ENCODE assay signal across 8 mouse cellular contexts in genomic region chr11:119392001-119392614, GRCm38 (mm10). TPM values are rescaled to one million over a fixed set of nuclear protein-coding genes. Genes with fewer than 3 reads are reported as not detected.
DNase-seq lines count a peak whose midpoint lies in the region; ATAC-seq and TF ChIP-seq lines count a peak whose summit lies in the region.

No protein-coding gene starts in this region.

- peaks cover 9% of the 10 kb centered on the region; the same call in 1 of the 2 replicates for H3K4me1 ChIP-seq in embryonic facial prominence, embryonic 12.5 days
- peaks cover 49% of the 10 kb centered on the region for H3K4me1 ChIP-seq in heart, embryonic 15.5 days (replicated peaks)
- H3K4me1 ChIP-seq in kidney, postnatal 0 days (replicated peaks; ENCODE audit: insufficient read depth, low read length): peaks cover 12% of the 10 kb centered on the region

- peak; percentile 21 for DNase-seq in retina, postnatal 1 day
- DNase-seq in retina, embryonic 14.5 days (ENCODE audit: low spot score): no peak
- DNase-seq in kidney, postnatal 0 days (ENCODE audit: low spot score): peak; percentile 54
- peak; percentile 86 to 89 for DNase-seq in lung, postnatal 4 days
- DNase-seq in testis, postnatal 10 days (ENCODE audit: low spot score): peak; percentile 89
- DNase-seq in cerebellum, postnatal 36 days: no peak

- ATAC-seq in embryonic facial prominence, embryonic 12.5 days (ENCODE audit: insufficient number of reproducible peaks, insufficient read depth, low FRiP score, low TSS enrichment): no peak
- no peak; the same call in 1 of the 2 replicates for ATAC-seq in heart, embryonic 15.5 days (replicated peaks; ENCODE audit: insufficient number of reproducible peaks, insufficient read depth, low FRiP score, low read depth)
- ATAC-seq in kidney, postnatal 0 days (replicated peaks; ENCODE audit: low FRiP score, low read depth): peak; percentile 67

- WGBS in embryonic facial prominence, embryonic 12.5 days: 6% methylated on average over 12 of the region's 12 CpGs
- WGBS in heart, embryonic 15.5 days: 12% methylated on average over 12 of the region's 12 CpGs
- WGBS in kidney, postnatal 0 days: 17% methylated on average over 12 of the region's 12 CpGs

- H3K9ac ChIP-seq in embryonic facial prominence, embryonic 12.5 days: no peak overlapping the region
- peak overlapping the region; percentile 44; the same call in 1 of the 2 replicates for H3K9ac ChIP-seq in heart, embryonic 15.5 days
- H3K9ac ChIP-seq in kidney, postnatal 0 days (ENCODE audit: low read depth, low read length): no peak overlapping the region

- TF ChIP-seq CTCF in kidney, postnatal 0 days (IDR thresholded peaks at IDR 0.05; ENCODE audit: low read depth): no peak

- peaks cover 90% of the 10 kb centered on the region for H3K27me3 ChIP-seq in embryonic facial prominence, embryonic 12.5 days
- H3K27me3 ChIP-seq in heart, embryonic 15.5 days: 0 out of 2 replicates have a peak, but pooled peaks cover 3% of the 10 kb centered on the region
- no peaks in the 10 kb centered on the region for H3K27me3 ChIP-seq in kidney, postnatal 0 days (ENCODE audit: insufficient read depth, low read length)

- no peaks in the 10 kb centered on the region for H3K36me3 ChIP-seq in embryonic facial prominence, embryonic 12.5 days
- peaks cover 9% of the 10 kb centered on the region; the same call in 1 of the 2 replicates for H3K36me3 ChIP-seq in heart, embryonic 15.5 days
- no peaks in the 10 kb centered on the region for H3K36me3 ChIP-seq in kidney, postnatal 0 days (ENCODE audit: insufficient read depth, low read length)

- H3K9me3 ChIP-seq in embryonic facial prominence, embryonic 12.5 days: no peaks in the 10 kb centered on the region
- H3K9me3 ChIP-seq in heart, embryonic 15.5 days (replicated peaks): no peaks in the 10 kb centered on the region
- no peaks in the 10 kb centered on the region for H3K9me3 ChIP-seq in kidney, postnatal 0 days (replicated peaks; ENCODE audit: low read length)

- H3K4me3 ChIP-seq in embryonic facial prominence, embryonic 12.5 days: no peak overlapping the region
- peak overlapping the region; percentile 83 for H3K4me3 ChIP-seq in heart, embryonic 15.5 days
- peak overlapping the region; percentile 59 for H3K4me3 ChIP-seq in kidney, postnatal 0 days (replicated peaks; ENCODE audit: low read depth, low read length)

- peak overlapping the region; percentile 66 for H3K4me2 ChIP-seq in embryonic facial prominence, embryonic 12.5 days (replicated peaks)
- peak overlapping the region; percentile 95 for H3K4me2 ChIP-seq in heart, embryonic 15.5 days
- H3K4me2 ChIP-seq in kidney, postnatal 0 days (ENCODE audit: low read length): peak overlapping the region; percentile 76

- no peak overlapping the region for H3K27ac ChIP-seq in embryonic facial prominence, embryonic 12.5 days
- peak overlapping the region; percentile 99 for H3K27ac ChIP-seq in heart, embryonic 15.5 days
- peak overlapping the region; percentile 81; the same call in 1 of the 2 replicates for H3K27ac ChIP-seq in kidney, postnatal 0 days

RNA-seq across cellular contexts. Expression of gene Rnf213, which starts 0.8 kb away (rescaled TPM):
- polyA plus RNA-seq in embryonic facial prominence, embryonic 12.5 days (2016; fragmentation: Nextera tagmentation; extraction: Ambion mirVana): 1.6 and 1.7 TPM in 2 replicates
- polyA plus RNA-seq in heart, embryonic 15.5 days (2015; fragmentation: Nextera tagmentation; extraction: Ambion mirVana): 4.6 and 6.4 TPM in 2 replicates
- 8.8 and 10.0 TPM in 2 replicates for polyA plus RNA-seq in kidney, postnatal 0 days (2015; fragmentation: Nextera tagmentation; extraction: Ambion mirVana)

RNA-seq across cellular contexts. Expression of gene Slc26a11, which starts 36.8 kb away (rescaled TPM):
- 10.0 and 12.3 TPM in 2 replicates for polyA plus RNA-seq in embryonic facial prominence, embryonic 12.5 days (2016; fragmentation: Nextera tagmentation; extraction: Ambion mirVana)
- 9.0 and 10.4 TPM in 2 replicates for polyA plus RNA-seq in heart, embryonic 15.5 days (2015; fragmentation: Nextera tagmentation; extraction: Ambion mirVana)
- polyA plus RNA-seq in kidney, postnatal 0 days (2015; fragmentation: Nextera tagmentation; extraction: Ambion mirVana): 8.0 and 8.3 TPM in 2 replicates

RNA-seq across cellular contexts. Expression of gene Sgsh, which starts 36.8 kb away (rescaled TPM):
- polyA plus RNA-seq in embryonic facial prominence, embryonic 12.5 days (2016; fragmentation: Nextera tagmentation; extraction: Ambion mirVana): 5.9 and 6.2 TPM in 2 replicates
- polyA plus RNA-seq in heart, embryonic 15.5 days (2015; fragmentation: Nextera tagmentation; extraction: Ambion mirVana): 5.4 and 7.1 TPM in 2 replicates
- polyA plus RNA-seq in kidney, postnatal 0 days (2015; fragmentation: Nextera tagmentation; extraction: Ambion mirVana): 9.8 and 10.1 TPM in 2 replicates

Comparison
In these comparisons a context has a peak if more than half of its experiments do, and no peak if none do; other contexts are left out.
1. DNase-seq: peak in retina, postnatal 1 day (single experiment), kidney, postnatal 0 days (single experiment), lung, postnatal 4 days (2 of 2) and testis, postnatal 10 days (single experiment); none in retina, embryonic 14.5 days (single experiment) and cerebellum, postnatal 36 days (0 of 2).
2. Peak in every context shown above with its lines, with median percentiles within 50 percentile points of each other: H3K4me2 ChIP-seq.